Mouse (Mus musculus) 3134 (cell line): ENCODE measurements around the gene Sult2a7.

Experiments
- DNase-seq: peaks from one replicate; pipeline ENCODE4 v3.0.0-alpha.2; 2011; ENCODE audit warnings: low spot score; ENCODE audit not compliant: insufficient read length; ENCODE audit errors: extremely low read depth

Sult2a7 gene

DNA sequence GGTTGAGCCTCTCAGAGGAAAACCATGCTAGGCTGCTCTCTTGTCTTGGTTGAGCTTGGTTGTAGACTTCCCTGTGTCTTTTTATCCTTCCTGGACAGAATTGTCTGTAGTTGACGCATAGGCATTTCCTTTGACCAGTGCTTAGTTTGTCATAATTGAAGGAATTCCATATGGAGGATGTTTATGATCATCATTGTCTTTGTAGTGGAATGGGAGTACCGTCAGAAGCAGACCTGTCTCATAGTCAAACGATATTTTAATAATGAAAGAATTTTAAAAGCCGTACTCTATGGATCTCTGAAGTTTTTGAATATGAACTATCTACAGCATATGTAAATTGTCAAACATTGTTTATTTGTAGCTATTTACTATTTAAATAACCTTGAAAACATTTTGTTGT, at the start of gene Sult2a7:
TSS of gene Sult2a7 (minus strand) at position 101 of the 400 bp plus-strand sequence.
- no peak for DNase-seq

DNA sequence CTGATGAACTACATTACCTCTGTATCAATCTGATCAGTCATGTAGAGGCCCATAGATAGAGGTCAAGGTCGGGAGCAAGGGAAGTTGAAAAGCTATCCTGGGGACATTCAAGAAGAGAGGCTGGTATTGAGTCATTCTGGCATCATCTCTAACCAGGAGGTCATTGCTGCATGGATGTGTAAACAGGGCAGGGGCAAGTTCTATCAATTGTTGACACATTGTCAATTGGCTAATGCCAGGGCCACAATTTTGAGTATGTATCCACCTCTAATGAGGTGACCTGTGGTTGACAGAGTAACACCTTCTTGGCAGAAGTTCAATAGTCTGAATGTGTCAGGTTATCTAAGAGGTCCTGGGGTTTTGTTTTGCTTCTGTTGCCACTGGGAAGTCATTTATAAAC, 31.2 kb upstream of the Sult2a7 start:
- no peak for DNase-seq

DNA sequence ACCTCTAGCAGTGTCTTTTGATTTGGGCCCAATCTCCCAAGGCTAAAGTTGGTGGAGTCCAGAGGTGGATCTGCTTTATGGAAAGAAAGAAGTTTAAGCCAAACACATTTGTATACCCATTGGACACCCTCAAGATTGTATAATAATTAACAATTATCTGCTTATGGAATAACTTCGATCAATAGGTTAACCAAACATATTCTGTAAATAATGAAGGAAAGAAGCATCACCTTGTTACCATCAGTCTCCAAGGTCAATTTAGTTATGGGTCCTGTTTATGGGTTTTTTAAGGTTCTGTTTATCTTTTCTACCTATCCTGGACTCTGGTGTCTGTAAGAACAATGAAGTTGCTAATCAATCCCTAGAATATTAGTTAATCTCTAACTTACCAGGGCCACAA, 28.6 kb upstream of the Sult2a7 start:
- DNase-seq = no peak

DNA sequence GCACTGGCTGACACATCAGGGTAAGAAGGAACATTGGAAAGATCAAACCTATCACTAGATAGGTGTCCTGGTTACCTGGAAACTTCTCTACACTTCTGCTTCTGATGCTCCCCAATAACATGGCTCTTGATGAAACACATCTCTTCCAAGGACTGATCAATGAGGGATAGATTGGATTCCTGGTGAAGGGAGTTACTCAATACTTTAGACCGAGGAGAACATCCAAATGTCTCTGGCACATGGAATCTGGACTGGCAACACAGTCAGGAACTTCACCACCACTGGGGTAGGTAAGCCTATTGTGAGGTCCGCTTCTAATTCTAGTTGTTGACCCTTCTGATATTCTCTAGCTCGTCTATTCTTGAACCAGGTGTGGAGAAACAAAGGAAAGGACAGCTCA, 24.3 kb upstream of the Sult2a7 start:
- no peak for DNase-seq

GRCm38 (mm10) chr7:14492886-14493285, 1.1 kb downstream of the Sult2a7 start:
- DNase-seq = no peak

DNA sequence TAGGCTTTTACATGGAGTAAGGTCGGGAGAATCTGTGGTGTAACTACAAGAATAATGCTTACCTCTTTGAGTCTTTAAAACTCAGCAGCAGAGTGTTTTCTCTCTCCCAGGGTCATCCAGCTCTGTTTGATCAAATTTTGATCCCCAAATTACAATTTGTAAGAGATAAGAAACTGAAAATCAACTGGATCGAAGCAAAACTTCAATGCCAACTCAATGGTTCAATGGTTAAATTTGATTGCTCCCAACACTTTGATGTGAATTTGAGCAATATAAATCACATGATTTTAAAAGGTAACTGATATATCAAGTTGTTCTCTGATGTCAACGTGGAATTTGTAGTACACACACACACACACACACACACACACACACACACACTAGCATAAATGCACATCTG, 47.5 kb downstream of the Sult2a7 start, which contains the start of gene Sult2a8:
TSS of gene Sult2a8 (minus strand) at position 236 of the 400 bp plus-strand sequence.
- no peak for DNase-seq

- DNase-seq = no peak
Observed at GRCm38 (mm10) chr7:14439581-14439980, 54.4 kb downstream of the Sult2a7 start.

- no peak for DNase-seq
Observed at GRCm38 (mm10) chr7:14438484-14438883, 55.5 kb downstream of the Sult2a7 start.

DNA sequence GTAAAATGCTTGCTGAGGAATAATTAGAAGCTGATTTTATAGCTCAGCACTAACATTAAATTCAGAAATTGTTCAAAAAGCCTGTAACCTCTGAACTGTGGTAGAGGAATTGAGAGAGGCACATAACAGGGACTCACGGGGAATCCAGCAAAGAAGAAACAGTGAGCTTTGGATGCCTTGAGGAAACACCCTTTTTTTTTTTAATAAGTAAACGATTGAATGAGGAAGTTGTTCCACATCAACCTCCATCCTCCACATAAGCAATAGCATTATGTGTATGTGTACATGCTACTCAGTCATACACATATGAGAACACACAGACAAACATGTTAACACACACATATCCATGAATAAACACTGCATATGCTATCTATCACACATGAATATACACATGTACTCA, 56.0 kb downstream of the Sult2a7 start:
- DNase-seq = no peak
